ENCODE assay signal across 8 mouse cellular contexts in genomic region chr9:85400600-85401313, GRCm38 (mm10).
DNase-seq lines count a peak whose midpoint lies in the region; ATAC-seq and TF ChIP-seq lines count a peak whose summit lies in the region.

No protein-coding gene starts in this region.

- ATAC-seq in midbrain, embryonic 16.5 days, result 0 out of 2 replicates have a peak, but pooled peaks have one; percentile 17
- ATAC-seq in hindbrain, postnatal 0 days, result peak; percentile 84
- no peak for ATAC-seq in activated CD4-positive, CD25-positive, alpha-beta regulatory T cell, adult 4 months
- ATAC-seq in frontal cortex, adult (ENCODE audit: low TSS enrichment), result no peak

- H3K27ac ChIP-seq in heart, embryonic 10.5 days, result no peak overlapping the region
- H3K27ac ChIP-seq in midbrain, embryonic 16.5 days (ENCODE audit: low read length), result no peak overlapping the region
- H3K27ac ChIP-seq in midbrain, embryonic 10.5 days (replicated peaks), result no peak overlapping the region
- no peak overlapping the region for H3K27ac ChIP-seq in hindbrain, postnatal 0 days

- no peaks in the 10 kb centered on the region for H3K4me1 ChIP-seq in heart, embryonic 10.5 days
- H3K4me1 ChIP-seq in midbrain, embryonic 16.5 days (ENCODE audit: control insufficient read depth, insufficient read depth, low read length), result no peaks in the 10 kb centered on the region
- H3K4me1 ChIP-seq in midbrain, embryonic 10.5 days, result peaks cover 5% of the 10 kb centered on the region; the same call in 1 of the 2 replicates
- H3K4me1 ChIP-seq in hindbrain, postnatal 0 days (ENCODE audit: insufficient read depth, low read length), result peaks cover 5% of the 10 kb centered on the region; the same call in 1 of the 2 replicates

- H3K27me3 ChIP-seq in heart, embryonic 10.5 days (ENCODE audit: insufficient read depth, poor library complexity, severe bottlenecking), result no peaks in the 10 kb centered on the region
- H3K27me3 ChIP-seq in midbrain, embryonic 16.5 days (ENCODE audit: control insufficient read depth, insufficient read depth, low read depth, low read length), result no peaks in the 10 kb centered on the region
- no peaks in the 10 kb centered on the region for H3K27me3 ChIP-seq in midbrain, embryonic 10.5 days (ENCODE audit: low read depth, poor library complexity, severe bottlenecking)
- H3K27me3 ChIP-seq in hindbrain, postnatal 0 days (ENCODE audit: insufficient read depth, low read length), result no peaks in the 10 kb centered on the region

- no peak overlapping the region for H3K4me2 ChIP-seq in midbrain, embryonic 16.5 days (ENCODE audit: low read length)
- H3K4me2 ChIP-seq in hindbrain, postnatal 0 days (ENCODE audit: low read depth, low read length), result 0 out of 2 replicates have a peak overlapping the region, but pooled peaks have one; percentile 1

- H3K9me3 ChIP-seq in heart, embryonic 10.5 days, result no peaks in the 10 kb centered on the region
- H3K9me3 ChIP-seq in midbrain, embryonic 16.5 days (replicated peaks; ENCODE audit: control insufficient read depth, low read length, poor library complexity, severe bottlenecking), result no peaks in the 10 kb centered on the region
- H3K9me3 ChIP-seq in midbrain, embryonic 10.5 days (replicated peaks), result no peaks in the 10 kb centered on the region
- no peaks in the 10 kb centered on the region for H3K9me3 ChIP-seq in hindbrain, postnatal 0 days (ENCODE audit: low read length)

- no peaks in the 10 kb centered on the region for H3K36me3 ChIP-seq in heart, embryonic 10.5 days
- no peaks in the 10 kb centered on the region for H3K36me3 ChIP-seq in midbrain, embryonic 16.5 days (ENCODE audit: control insufficient read depth, insufficient read depth, low read length)
- no peaks in the 10 kb centered on the region for H3K36me3 ChIP-seq in midbrain, embryonic 10.5 days
- no peaks in the 10 kb centered on the region for H3K36me3 ChIP-seq in hindbrain, postnatal 0 days (ENCODE audit: insufficient read depth, low read length)

- H3K4me3 ChIP-seq in heart, embryonic 10.5 days, result no peak overlapping the region
- H3K4me3 ChIP-seq in midbrain, embryonic 16.5 days (ENCODE audit: low read depth, low read length), result no peak overlapping the region
- H3K4me3 ChIP-seq in midbrain, embryonic 10.5 days, result no peak overlapping the region
- no peak overlapping the region for H3K4me3 ChIP-seq in hindbrain, postnatal 0 days (ENCODE audit: low read length)

- 72% methylated on average over 12 of the region's 12 CpGs for WGBS in heart, embryonic 10.5 days
- 59% methylated on average over 12 of the region's 12 CpGs for WGBS in midbrain, embryonic 16.5 days
- WGBS in midbrain, embryonic 10.5 days, result 86% methylated on average over 12 of the region's 12 CpGs
- 48% methylated on average over 12 of the region's 12 CpGs for WGBS in hindbrain, postnatal 0 days

- no peak overlapping the region for H3K9ac ChIP-seq in midbrain, embryonic 16.5 days (ENCODE audit: low read depth, low read length)
- no peak overlapping the region for H3K9ac ChIP-seq in hindbrain, postnatal 0 days (replicated peaks; ENCODE audit: low read length)

- TF ChIP-seq CTCF in hindbrain, postnatal 0 days (IDR thresholded peaks at IDR 0.05; ENCODE audit: low read depth), result no peak

- peak; percentile 45 to 50 for DNase-seq in heart, adult 18-20 months
- no peak for DNase-seq in heart, embryonic 10.5 days (ENCODE audit: low spot score)
- no peak for DNase-seq in midbrain, embryonic 10.5 days (ENCODE audit: low spot score)
- DNase-seq in hindbrain, postnatal 0 days (ENCODE audit: low spot score), result peak; percentile 80
- no peak for DNase-seq in thymus, postnatal 4 days

Comparison
In these comparisons a context has a peak if more than half of its experiments do, and no peak if none do; other contexts are left out.
1. DNase-seq: peak in heart, adult 18-20 months (2 of 2) and hindbrain, postnatal 0 days (single experiment); none in heart, embryonic 10.5 days (single experiment), midbrain, embryonic 10.5 days (single experiment) and thymus, postnatal 4 days (single experiment).
2. ATAC-seq: peak in midbrain, embryonic 16.5 days (single experiment) and hindbrain, postnatal 0 days (single experiment); none in activated CD4-positive, CD25-positive, alpha-beta regulatory T cell, adult 4 months (single experiment) and frontal cortex, adult (single experiment).